Mouse (Mus musculus) liver, embryonic 18 days (tissue): ENCODE data around the gene Pgam5. TPM values are rescaled to one million over a fixed set of nuclear protein-coding genes. Genes with fewer than 3 reads are reported as not detected.

Experiments
- polyA plus RNA-seq: library from polyadenylated mRNA; depleted of rRNA; stranded (reverse); fragments of >200 nt; gene quantifications from 2 replicates; pipeline ENCODE4 v1.2.3, GENCODE M21; 2012; rRNA removed

Pgam5 gene
- polyA plus RNA-seq = 13.6 TPM in 2 replicates

DNA sequence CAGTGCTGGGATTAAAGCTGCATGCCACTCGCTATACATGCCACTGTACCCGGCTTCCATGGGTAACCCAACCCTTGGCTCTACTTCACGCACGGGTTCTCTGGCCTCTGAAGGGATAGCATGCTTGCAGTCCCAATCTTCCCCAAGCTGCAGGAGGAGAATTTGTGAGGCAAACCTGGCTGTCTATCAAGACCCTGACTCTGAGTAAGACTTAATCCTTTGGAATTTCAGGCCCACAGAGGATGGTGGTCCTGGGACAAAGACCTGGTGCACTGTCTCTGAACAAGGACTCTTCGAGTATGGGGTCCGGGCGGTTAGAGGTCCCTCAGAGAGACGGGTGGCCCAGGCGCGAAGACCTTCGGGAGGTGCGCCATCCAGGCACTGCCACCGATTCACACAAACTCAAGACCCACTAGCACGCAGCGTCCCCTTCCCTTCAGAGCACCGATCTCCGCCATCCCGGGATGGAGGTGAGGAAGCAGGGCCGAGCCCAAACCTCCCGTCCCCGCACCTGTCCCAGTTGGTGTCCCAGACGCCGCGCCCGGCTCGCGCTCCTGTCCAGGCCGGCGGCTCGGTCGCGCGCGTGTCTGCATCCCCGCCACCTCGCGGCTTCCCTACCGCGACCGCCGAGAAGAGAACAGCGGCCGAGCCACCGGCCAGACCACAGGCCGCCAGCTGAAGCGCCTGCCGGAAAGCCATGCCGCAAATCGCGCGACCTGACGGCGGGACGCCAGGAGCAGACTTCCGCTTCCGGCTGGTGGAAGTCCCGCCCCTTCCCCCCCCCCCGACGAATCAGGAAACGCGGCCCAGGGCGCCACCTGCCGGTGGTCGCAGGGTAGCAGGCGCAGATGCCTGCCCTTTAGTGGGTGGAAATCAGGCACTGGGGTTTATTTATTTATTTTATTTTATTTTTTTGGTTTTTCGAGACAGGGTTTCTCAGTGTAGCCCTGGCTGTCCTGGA is at the start of gene Pgam5:
Pgam5 (minus strand) TSS at position 773 of the 961 bp plus-strand sequence.

DNA sequence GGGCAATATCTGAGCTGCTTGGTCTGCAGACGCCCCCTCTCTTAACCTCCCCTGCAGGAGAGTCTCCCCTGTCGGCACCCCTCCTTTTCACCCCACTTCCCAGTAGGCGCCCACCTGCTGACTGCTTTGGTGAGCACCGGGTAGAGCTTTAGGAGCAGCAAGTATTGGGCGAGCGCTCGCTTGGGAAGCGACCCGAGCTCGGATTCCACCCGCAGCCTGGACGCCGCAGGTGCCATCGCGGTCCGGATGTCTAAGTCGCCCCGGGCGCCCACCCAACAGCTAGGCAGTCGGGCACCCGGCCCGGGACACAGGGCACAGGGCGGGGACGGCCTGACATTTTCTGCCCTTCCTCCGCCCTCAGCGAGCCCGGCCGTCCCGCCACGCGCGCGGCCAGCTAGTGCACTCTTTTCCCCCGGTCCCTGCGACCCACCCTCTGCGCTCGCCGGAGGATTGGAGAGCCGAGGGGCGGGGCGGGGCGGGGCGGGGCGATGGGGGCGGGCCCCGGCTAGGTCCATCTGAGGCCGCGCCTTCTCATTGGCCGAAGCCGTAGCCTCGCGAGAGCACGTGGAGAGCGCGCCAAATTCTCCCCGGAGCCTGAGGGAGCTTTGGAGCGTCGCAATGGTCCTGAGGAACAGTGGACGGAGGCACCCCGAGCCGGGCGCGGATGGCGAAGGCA is 16.2 kb upstream of the Pgam5 start, which contains the start of the genes Pxmp2 and Pole:
Pxmp2 (minus strand) TSS at position 417 of the 676 bp plus-strand sequence.
Pole (plus strand) TSS at position 537 of the 676 bp plus-strand sequence.

DNA sequence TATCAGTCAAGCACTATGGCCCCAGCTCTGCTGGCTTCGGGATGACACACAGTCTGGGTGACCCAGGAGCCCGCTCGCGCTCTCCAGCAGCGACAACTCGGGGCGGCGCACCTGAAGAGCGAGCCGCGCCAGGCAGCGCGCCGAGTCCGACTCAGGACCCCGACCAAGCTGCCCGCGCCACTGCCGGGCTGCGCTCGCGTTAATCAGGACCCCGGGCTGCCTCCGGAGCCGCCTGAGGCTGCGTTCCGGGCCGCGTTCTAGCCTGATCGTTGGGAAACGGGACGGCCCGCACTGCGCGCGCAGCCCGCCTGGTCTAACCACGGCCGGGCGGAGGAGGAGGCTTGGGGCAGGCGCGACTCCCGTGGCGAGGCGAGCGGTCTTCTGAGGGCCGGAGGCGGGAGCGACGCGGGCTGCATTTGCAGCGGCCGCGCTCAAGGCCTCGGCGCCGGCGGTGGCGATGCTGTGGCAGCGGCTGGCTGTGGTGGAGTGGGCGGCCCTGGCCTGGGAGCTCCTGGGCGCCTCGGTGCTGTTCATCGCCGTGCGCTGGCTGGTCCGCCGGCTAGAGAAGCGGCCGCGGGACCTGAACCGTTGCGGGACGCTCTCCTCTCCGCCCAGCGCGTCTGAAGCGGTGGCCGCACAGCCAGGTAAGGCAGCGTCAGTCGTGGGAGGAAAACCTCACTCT is 38.8 kb downstream of the Pgam5 start, which contains the start of gene Ankle2:
Ankle2 (plus strand) TSS at position 225 of the 682 bp plus-strand sequence.

Other genes with a start within 250 kb of the Pgam5 start
- gene Gm17655, start 197.4 kb downstream of the Pgam5 start, polyA plus RNA-seq = 0.66 and 0.79 TPM in 2 replicates
- gene Gm35315, start 175.5 kb downstream of the Pgam5 start, polyA plus RNA-seq = 0.76 and 0.86 TPM in 2 replicates
- 0.06 and 0.07 TPM in 2 replicates for gene Plcxd1, start 169.9 kb downstream of the Pgam5 start, polyA plus RNA-seq
- 21.1 and 24.2 TPM in 2 replicates for gene Gtpbp6, start 161.7 kb downstream of the Pgam5 start, polyA plus RNA-seq
- 0.55 and 0.60 TPM in 2 replicates for gene Zfp605, start 159.8 kb downstream of the Pgam5 start, polyA plus RNA-seq
- gene Chfr, start 134.1 kb downstream of the Pgam5 start, polyA plus RNA-seq = 13.6 TPM in 2 replicates
- gene Golga3, start 93.2 kb downstream of the Pgam5 start, polyA plus RNA-seq = 5.2 and 6.3 TPM in 2 replicates
- gene Ankle2, start 38.9 kb downstream of the Pgam5 start, polyA plus RNA-seq = 5.3 and 5.4 TPM in 2 replicates
- 31.9 and 32.3 TPM in 2 replicates for gene Pxmp2, start 16.3 kb upstream of the Pgam5 start, polyA plus RNA-seq
- gene Pole, start 16.4 kb upstream of the Pgam5 start, polyA plus RNA-seq = 7.8 and 7.9 TPM in 2 replicates
- gene P2rx2, start 73.3 kb upstream of the Pgam5 start, polyA plus RNA-seq = 0.13 and 0.16 TPM in 2 replicates
- not detected in 2 replicates for gene Lrcol1, start 74.8 kb upstream of the Pgam5 start, polyA plus RNA-seq
- 7.4 and 8.3 TPM in 2 replicates for gene Fbrsl1, start 178.6 kb upstream of the Pgam5 start, polyA plus RNA-seq